Mouse (Mus musculus) MN1 (cell line): ENCODE measurements at regions not wholly inside any gene's neighbourhood (a gene's known extent, or its start where the extent isn't known, plus 50 kb on each side); places are given as distances from the start of the nearest gene placed in this dataset.

ENCODE experiments used
- DNase-seq: peaks from one replicate; pipeline ENCODE4 v3.0.0-alpha.2; 2016; ENCODE audit warnings: low spot score

- DNase-seq: no peak
Measured at GRCm38 (mm10) chr8:34625670-34626069, 514.1 kb upstream of the Gm10131 start.

- DNase-seq: no peak
Measured at GRCm38 (mm10) chr8:34623783-34624182, 512.2 kb upstream of the Gm10131 start.

GRCm38 (mm10) chr8:34622177-34623114 lies 510.9 kb upstream of the Gm10131 start:
- peak; percentile 55 for DNase-seq

- DNase-seq: no peak
Measured at GRCm38 (mm10) chr8:34618046-34618445, 506.5 kb upstream of the Gm10131 start.

GRCm38 (mm10) chr8:34614987-34615386 lies 503.4 kb upstream of the Gm10131 start:
- no peak for DNase-seq

GRCm38 (mm10) chr8:34614031-34614526 lies 502.5 kb upstream of the Gm10131 start:
- DNase-seq: no peak

- DNase-seq: peak; percentile 23
Measured at GRCm38 (mm10) chr8:34613138-34613537, 501.6 kb upstream of the Gm10131 start.

- no peak for DNase-seq
Measured at GRCm38 (mm10) chr8:34612396-34612795, 500.9 kb upstream of the Gm10131 start.

GRCm38 (mm10) chr8:34610186-34610585 lies 498.6 kb upstream of the Gm10131 start:
- DNase-seq: no peak

- no peak for DNase-seq
Measured at GRCm38 (mm10) chr8:34607426-34607825, 495.9 kb upstream of the Gm10131 start.

GRCm38 (mm10) chr8:34605031-34605430 lies 493.5 kb upstream of the Gm10131 start:
- no peak for DNase-seq

- no peak for DNase-seq
Measured at GRCm38 (mm10) chr8:34604581-34604980, 493.0 kb upstream of the Gm10131 start.

GRCm38 (mm10) chr8:34601426-34601953 lies 490.0 kb upstream of the Gm10131 start:
- no peak for DNase-seq

GRCm38 (mm10) chr8:34600880-34601279 lies 489.3 kb upstream of the Gm10131 start:
- no peak for DNase-seq

GRCm38 (mm10) chr8:34596593-34596992 lies 485.1 kb upstream of the Gm10131 start:
- no peak for DNase-seq

GRCm38 (mm10) chr8:34590976-34591749 lies 479.6 kb upstream of the Gm10131 start:
- no peak for DNase-seq

- DNase-seq: no peak
Measured at GRCm38 (mm10) chr8:34578043-34578442, 466.5 kb upstream of the Gm10131 start.

GRCm38 (mm10) chr8:34574009-34574408 lies 462.5 kb upstream of the Gm10131 start:
- no peak for DNase-seq

- no peak for DNase-seq
Measured at GRCm38 (mm10) chr8:34573007-34573881, 461.7 kb upstream of the Gm10131 start.

- no peak for DNase-seq
Measured at GRCm38 (mm10) chr8:34571736-34572135, 460.2 kb upstream of the Gm10131 start.

GRCm38 (mm10) chr8:34562278-34562677 lies 450.7 kb upstream of the Gm10131 start:
- DNase-seq: no peak
